Mouse (Mus musculus) forebrain, embryonic 11.5 days (tissue): Measurements from ENCODE around the gene Ccdc187. TPM values are rescaled to one million over a fixed set of nuclear protein-coding genes. Genes with fewer than 3 reads are reported as not detected.

Experiments used
- ATAC-seq: fragments of 200-750 bp; cut with Nextera tagmentation; replicated peaks from 2 replicates; pipeline ENCODE4 v1.8.0; 2017; ENCODE audit warnings: moderate TSS enrichment; ENCODE audit not compliant: low FRiP score
- DNase-seq: peaks from one replicate; pipeline ENCODE4 v3.0.0-alpha.2; 2017; ENCODE audit warnings: low spot score
- H3K27ac ChIP-seq: fragments of 300-500 bp; sonication (generic); 2 replicates; pipeline ENCODE4 v1.5.1; 2014; ENCODE audit warnings: low read depth, low read length
- H3K27me3 ChIP-seq: fragments of 300-500 bp; sonication (generic); 2 replicates; pipeline ENCODE4 v1.6.1; 2014; ENCODE audit warnings: mild to moderate bottlenecking, low read length, mixed read lengths; ENCODE audit not compliant: control insufficient read depth, insufficient read depth
- H3K36me3 ChIP-seq: fragments of 300-500 bp; sonication (generic); 2 replicates; pipeline ENCODE4 v1.6.1; 2014; ENCODE audit warnings: mild to moderate bottlenecking, low read length, moderate library complexity, mixed read lengths; ENCODE audit not compliant: control insufficient read depth, insufficient read depth
- H3K4me1 ChIP-seq: fragments of 300-500 bp; sonication (generic); replicated peaks from 2 replicates; pipeline ENCODE4 v1.6.1; 2014; ENCODE audit warnings: low read length, mixed read lengths; ENCODE audit not compliant: control insufficient read depth, insufficient read depth
- H3K4me2 ChIP-seq: fragments of 300-500 bp; sonication (generic); 2 replicates; pipeline ENCODE4 v1.6.1; 2014; ENCODE audit warnings: low read depth, mild to moderate bottlenecking, low read length, moderate library complexity, mixed read lengths; ENCODE audit not compliant: severe bottlenecking
- H3K4me3 ChIP-seq: fragments of 300-500 bp; sonication (generic); 2 replicates; pipeline ENCODE4 v1.5.1; 2014; ENCODE audit warnings: low read depth, low read length
- H3K9ac ChIP-seq: fragments of 300-500 bp; sonication (generic); 2 replicates; pipeline ENCODE4 v1.6.1; 2014; ENCODE audit warnings: low read length
- H3K9me3 ChIP-seq: fragments of 300-500 bp; sonication (generic); 2 replicates; pipeline ENCODE4 v1.6.1; 2016; ENCODE audit warnings: low read length, mixed read lengths; ENCODE audit not compliant: control insufficient read depth
- WGBS: fragments of 180-500 bp; shearing (Covaris S2); extraction: QIAGEN DNeasy Blood & Tissue Kit; methylation state at CpG from one replicate; pipeline ENCODE4 v1.1.7; 2014; 5-methylcytosine and 5-hydroxymethylcytosine counted together
- polyA plus RNA-seq: library from polyadenylated mRNA; unstranded; fragments of >200 nt; fragmentation: Nextera tagmentation; extraction: Ambion mirVana; gene quantifications from 2 replicates; pipeline ENCODE4 v1.2.1, GENCODE M21; 2014

The Ccdc187 gene
- polyA plus RNA-seq, 1 experiment from 2014 or later, result 0.05 TPM

DNA sequence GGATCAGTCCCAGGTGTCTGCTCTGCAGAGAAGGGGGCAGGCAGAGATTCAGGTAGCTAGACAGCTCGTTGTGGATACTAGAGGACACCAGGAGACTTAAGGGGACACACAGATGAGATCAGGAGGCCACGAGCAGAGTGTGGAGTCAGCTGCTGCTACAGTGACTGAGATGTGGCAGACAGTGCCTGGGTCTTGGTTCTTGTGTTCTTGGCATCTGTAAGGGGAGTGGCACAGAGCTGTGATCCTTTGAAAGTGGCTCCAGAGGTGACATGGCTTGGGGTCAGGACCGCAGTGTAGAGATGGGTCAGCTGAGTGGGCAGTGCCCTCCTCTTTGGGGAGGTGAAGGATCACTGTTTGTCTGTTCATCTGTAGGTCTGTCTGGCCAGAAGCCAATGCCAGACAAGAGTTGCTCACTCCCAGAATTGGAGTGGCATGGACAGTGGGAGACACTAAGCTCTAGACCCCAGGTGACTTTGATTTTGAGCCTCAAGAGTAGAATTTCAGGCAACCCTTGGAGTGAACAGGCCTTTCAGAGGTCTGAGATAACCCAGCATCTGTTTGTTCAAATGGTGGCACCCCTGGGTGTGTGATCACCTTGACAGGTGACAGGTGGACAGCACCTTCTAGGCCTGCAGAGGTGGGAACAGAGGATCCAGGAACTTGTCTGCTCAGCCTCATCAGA, 23.8 kb upstream of the Ccdc187 start:
- no peak overlapping the region for H3K4me3 ChIP-seq
- H3K4me1 ChIP-seq, result peaks cover 14% of the 10 kb centered on the region; the same call in 1 of the 2 replicates

GRCm38 (mm10) chr2:26317371-26317770, 23.0 kb upstream of the Ccdc187 start:
- H3K9ac ChIP-seq, result peak overlapping the region; percentile 95
- WGBS, result 79% methylated on average over 3 of the region's 3 CpGs
- H3K9me3 ChIP-seq, result no peaks in the 10 kb centered on the region
- ATAC-seq, result no peak
- H3K4me3 ChIP-seq, result 0 out of 2 replicates have a peak overlapping the region, but pooled peaks have one; percentile 90
- H3K27ac ChIP-seq, result no peak overlapping the region
- DNase-seq, result no peak
- H3K36me3 ChIP-seq, result no peaks in the 10 kb centered on the region
- H3K27me3 ChIP-seq, result no peaks in the 10 kb centered on the region
- H3K4me1 ChIP-seq, result peaks cover 14% of the 10 kb centered on the region; the same call in 1 of the 2 replicates
- peak overlapping the region; percentile 92; the same call in 1 of the 2 replicates for H3K4me2 ChIP-seq

More for the DNA sequence above, 23.8 kb upstream of the Ccdc187 start:
- Histone ChIP-seq H3K27me3 (no peaks in the 10 kb centered on the region), H3K9me3 (no peaks in the 10 kb centered on the region), H3K36me3 (0 out of 2 replicates have a peak, but pooled peaks cover under 1% of the 10 kb centered on the region), H3K4me2 (no peak overlapping the region), H3K9ac (no peak overlapping the region), H3K27ac (no peak overlapping the region)
- WGBS, result 81% methylated on average over 3 of the region's 3 CpGs
- DNase-seq (no peak), ATAC-seq (no peak)

GRCm38 (mm10) chr2:26316576-26317246, 22.4 kb upstream of the Ccdc187 start:
- Histone ChIP-seq H3K27ac (0 out of 2 replicates have a peak overlapping the region, but pooled peaks have one; percentile 12), H3K4me3 (peak overlapping the region; percentile 90), H3K9ac (peak overlapping the region; percentile 95), H3K4me2 (peak overlapping the region; percentile 92), H3K36me3 (no peaks in the 10 kb centered on the region), H3K4me1 (peaks cover 14% of the 10 kb centered on the region; the same call in 1 of the 2 replicates), H3K27me3 (no peaks in the 10 kb centered on the region), H3K9me3 (no peaks in the 10 kb centered on the region)
- 65% methylated on average over 9 of the region's 9 CpGs for WGBS
- DNase-seq (no peak), ATAC-seq (no peak)

- H3K36me3 ChIP-seq, result no peaks in the 10 kb centered on the region
- peak overlapping the region; percentile 90 for H3K4me3 ChIP-seq
- no peaks in the 10 kb centered on the region for H3K27me3 ChIP-seq
- H3K9me3 ChIP-seq, result no peaks in the 10 kb centered on the region
- H3K9ac ChIP-seq, result peak overlapping the region; percentile 95
- no peak for DNase-seq
- no peak; the same call in 1 of the 2 replicates for ATAC-seq
- 0% methylated on average over 11 of the region's 11 CpGs for WGBS
- peaks cover 14% of the 10 kb centered on the region; the same call in 1 of the 2 replicates for H3K4me1 ChIP-seq
- H3K4me2 ChIP-seq, result peak overlapping the region; percentile 92
- H3K27ac ChIP-seq, result peak overlapping the region; percentile 83
Observed at GRCm38 (mm10) chr2:26315925-26316311, 21.6 kb upstream of the Ccdc187 start.

DNA sequence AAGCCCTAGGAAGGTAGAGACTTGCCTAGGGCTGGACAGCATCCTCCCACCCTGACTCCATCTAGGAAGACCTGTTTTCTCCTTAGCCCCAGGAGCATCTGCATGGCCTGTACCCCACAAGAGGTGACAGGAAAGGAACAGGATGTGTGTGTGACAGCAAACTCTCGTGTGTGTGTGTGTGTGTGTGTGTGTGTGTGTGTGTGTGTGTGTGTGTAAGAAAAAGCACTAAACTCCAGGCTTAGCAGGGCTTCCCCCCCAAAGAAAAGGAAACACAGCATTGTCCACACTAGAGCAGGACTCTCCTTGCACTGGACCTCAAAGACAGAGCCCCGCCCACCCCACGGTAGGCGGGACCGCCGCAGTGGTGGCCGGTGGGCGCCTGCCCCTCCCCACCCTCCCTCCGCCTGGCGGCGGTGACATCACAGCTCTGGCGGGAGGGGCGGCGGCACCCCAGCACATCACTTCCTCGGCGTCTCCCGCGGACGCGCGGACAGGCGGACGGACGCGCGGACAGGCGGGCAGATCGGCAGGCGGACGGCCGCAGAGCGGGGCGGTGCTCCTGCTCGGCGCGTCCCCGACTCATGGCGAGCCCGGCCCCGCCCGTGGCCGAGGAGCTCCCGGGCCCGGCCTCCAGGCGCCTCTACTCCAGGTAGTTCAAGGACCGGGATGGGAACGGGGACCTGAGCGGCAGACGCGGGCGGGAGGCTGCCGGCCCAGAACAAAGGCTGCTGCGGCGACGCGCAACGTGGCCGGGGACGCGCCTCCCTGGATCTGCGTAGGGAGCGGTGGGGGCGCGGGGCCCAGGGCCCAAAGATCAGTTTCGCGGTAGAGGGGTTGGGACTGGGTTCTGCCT, 20.9 kb upstream of the Ccdc187 start, which contains the start of gene Gpsm1:
Gene Gpsm1, plus strand, starts transcription at position 444 of the 853 bp plus-strand sequence.
- Histone ChIP-seq H3K9ac (peak within 1 kb of the TSS; percentile 95), H3K27me3 (no peaks in the 10 kb centered on the region), H3K9me3 (no peaks in the 10 kb centered on the region), H3K4me2 (peak within 1 kb of the TSS; percentile 92), H3K36me3 (no peaks in the 10 kb centered on the region), H3K27ac (peak within 1 kb of the TSS; percentile 83), H3K4me1 (peaks cover 14% of the 10 kb centered on the region; the same call in 1 of the 2 replicates), H3K4me3 (peak within 1 kb of the TSS; percentile 90)
- WGBS, result under 1% methylated on average over 65 of the region's 66 CpGs
- ATAC-seq (peak; percentile 90), DNase-seq (peak; percentile 95)

DNA sequence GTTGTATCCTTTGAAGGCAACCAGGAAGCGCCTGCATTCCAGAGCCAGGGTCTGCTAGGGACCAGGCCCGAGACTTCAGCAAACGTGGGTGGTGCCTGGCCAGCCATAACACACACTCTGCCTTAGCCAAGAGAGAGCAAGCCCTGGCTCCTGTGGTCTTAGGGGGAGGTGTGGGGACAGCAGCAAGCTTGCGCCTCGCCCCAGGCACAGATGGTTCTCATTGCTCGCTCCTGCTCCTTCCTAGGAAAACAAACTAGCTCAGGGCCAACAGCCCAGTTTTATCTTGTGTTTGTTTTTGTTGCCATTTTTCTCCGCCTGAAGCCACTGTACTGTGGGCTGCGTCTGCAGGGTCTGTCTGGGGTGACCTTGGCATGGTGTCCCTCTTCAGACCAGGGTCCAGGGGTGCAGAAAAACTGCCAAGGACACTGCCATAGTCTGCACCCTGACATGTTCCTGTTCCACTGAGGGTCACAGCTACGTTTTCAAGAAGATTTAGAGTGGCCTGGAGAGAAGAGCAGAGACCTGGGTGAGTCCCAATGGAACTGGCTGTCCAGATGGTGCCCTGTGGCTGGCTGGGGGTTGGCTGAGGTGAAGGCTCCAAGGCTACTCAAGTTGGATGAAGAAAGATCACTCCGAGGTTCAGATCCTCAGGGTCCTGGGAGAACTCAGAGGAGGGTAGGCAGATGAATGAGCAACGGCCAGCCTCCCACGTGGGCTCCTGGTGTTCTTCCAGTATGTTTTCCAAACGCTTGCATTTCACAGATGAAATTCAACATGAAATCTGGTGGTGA, 20.1 kb upstream of the Ccdc187 start:
- H3K9me3 ChIP-seq, result no peaks in the 10 kb centered on the region
- H3K27me3 ChIP-seq, result no peaks in the 10 kb centered on the region
- H3K9ac ChIP-seq, result peak overlapping the region; percentile 41; the same call in 1 of the 2 replicates
- peak overlapping the region; percentile 83; the same call in 1 of the 2 replicates for H3K27ac ChIP-seq
- DNase-seq, result peak; percentile 61
- H3K36me3 ChIP-seq, result no peaks in the 10 kb centered on the region
- H3K4me2 ChIP-seq, result peak overlapping the region; percentile 92; the same call in 1 of the 2 replicates
- H3K4me1 ChIP-seq, result peaks cover 18% of the 10 kb centered on the region; the same call in 1 of the 2 replicates
- 68% methylated on average over 13 of the region's 13 CpGs for WGBS
- peak overlapping the region; percentile 90; the same call in 1 of the 2 replicates for H3K4me3 ChIP-seq
- no peak for ATAC-seq

DNA sequence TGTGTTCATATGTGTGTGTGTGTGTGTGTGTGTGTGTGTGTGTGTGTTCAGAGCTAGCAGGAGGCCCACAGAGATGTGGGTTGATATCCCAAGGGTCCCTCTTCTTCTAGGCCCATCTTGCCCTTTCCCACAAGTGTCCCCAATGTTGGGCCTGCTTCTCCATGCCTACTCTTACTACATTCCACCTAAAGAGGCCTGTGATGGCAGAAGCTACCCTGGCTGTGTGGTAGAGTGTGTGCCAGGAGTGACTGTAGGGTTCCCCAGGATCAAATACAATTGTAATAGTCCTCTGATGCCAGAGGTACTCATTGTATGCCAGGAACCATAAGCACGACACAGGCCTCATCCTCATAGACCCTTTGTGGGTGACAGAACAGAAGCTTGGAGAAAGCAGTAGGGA, 19.0 kb upstream of the Ccdc187 start:
- Histone ChIP-seq H3K9ac (no peak overlapping the region), H3K4me2 (no peak overlapping the region), H3K4me3 (no peak overlapping the region), H3K9me3 (no peaks in the 10 kb centered on the region), H3K27me3 (no peaks in the 10 kb centered on the region), H3K36me3 (no peaks in the 10 kb centered on the region), H3K27ac (no peak overlapping the region), H3K4me1 (peaks cover 18% of the 10 kb centered on the region; the same call in 1 of the 2 replicates)
- 85% methylated on average over 1 of the region's 1 CpGs for WGBS
- peak; percentile 44 for DNase-seq
- no peak for ATAC-seq
